Mouse (Mus musculus): Measurements from ENCODE around the gene Sult1a1.

Sult1a1 gene

GRCm38 (mm10) chr7:126676207-126676606 is at the start of gene Sult1a1:
Gene Sult1a1 (minus strand): TSS chr7:126676432.
- no peak for DNase-seq (ENCODE audit: low read depth, low spot score)

DNA sequence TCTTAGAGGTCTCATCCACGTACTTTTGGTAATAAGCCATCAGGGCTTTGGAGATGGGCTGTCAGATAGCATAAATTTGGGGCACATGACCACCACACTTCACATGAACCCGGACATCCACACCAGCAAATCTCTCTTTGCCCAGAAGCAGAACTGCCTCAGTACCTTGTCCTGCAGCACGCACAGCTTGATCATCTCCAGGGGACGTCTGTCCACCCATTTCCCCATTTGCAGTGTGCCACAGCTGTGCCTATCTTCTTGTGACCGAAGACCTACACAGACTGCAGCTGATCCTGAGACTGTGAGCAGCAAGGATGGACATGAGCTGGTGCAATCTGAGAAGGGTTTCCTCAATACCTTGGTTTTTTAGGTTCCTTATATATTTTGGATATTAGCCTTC is 49.4 kb upstream of the Sult1a1 start:
- no peak for DNase-seq (ENCODE audit: low read depth, low spot score)

- DNase-seq (ENCODE audit: low read depth, low spot score) = no peak
Measured at GRCm38 (mm10) chr7:126725077-126725476, 48.8 kb upstream of the Sult1a1 start.

- DNase-seq (ENCODE audit: low read depth, low spot score) = no peak
Measured at GRCm38 (mm10) chr7:126721635-126722034, 45.4 kb upstream of the Sult1a1 start.

DNA sequence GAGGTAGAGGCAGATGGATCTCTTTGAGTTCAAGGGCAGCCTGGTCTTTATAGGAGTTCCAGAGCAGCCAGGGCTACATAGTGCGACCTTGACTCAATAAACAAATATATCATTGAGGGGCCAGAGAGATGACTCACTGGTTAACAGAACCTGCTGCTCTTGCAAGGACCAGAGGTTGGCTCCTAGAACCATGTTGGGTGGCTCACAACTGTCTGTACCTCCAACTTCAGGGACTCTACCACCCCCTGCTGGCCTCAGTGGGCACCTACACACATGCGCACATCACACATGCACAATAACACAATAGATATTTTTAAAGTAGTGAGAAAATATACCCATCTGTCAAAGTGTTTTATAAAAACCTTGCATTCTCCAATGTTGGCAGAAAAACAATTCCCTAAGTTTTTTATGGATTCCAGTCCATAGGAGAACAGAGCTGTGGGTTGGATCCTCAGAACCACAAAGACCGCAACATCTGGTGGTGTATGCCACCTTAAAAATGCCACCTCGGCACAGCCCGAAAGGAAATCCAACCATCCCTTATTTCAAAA is 42.6 kb upstream of the Sult1a1 start:
- DNase-seq (ENCODE audit: low read depth, low spot score) = no peak

- DNase-seq (ENCODE audit: low read depth, low spot score) = no peak
Measured at GRCm38 (mm10) chr7:126717566-126717965, 41.3 kb upstream of the Sult1a1 start.

GRCm38 (mm10) chr7:126715679-126716078 is 39.4 kb upstream of the Sult1a1 start:
- DNase-seq (ENCODE audit: low read depth, low spot score) = no peak

GRCm38 (mm10) chr7:126711910-126712309 is 35.7 kb upstream of the Sult1a1 start:
- DNase-seq (ENCODE audit: low read depth, low spot score) = no peak

DNA sequence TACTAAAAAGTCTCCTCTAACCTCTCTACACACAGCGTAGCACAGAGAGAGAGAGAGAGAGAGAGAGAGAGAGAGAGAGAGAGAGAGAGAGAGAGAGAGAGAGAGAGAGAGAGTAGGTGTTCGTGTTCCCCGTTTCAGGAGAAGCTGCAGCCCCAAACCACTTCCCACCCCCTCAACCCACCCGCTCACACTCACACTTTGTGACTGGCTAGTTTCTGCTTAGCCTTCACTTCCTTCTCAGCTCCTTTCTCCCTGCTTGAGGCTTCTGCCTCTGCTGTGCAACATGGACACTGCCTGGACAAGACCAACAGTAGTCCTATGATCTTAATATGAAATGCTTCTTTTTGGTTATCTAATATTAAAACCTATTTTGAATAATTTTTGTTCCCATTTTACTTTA is 34.0 kb upstream of the Sult1a1 start:
- no peak for DNase-seq (ENCODE audit: low read depth, low spot score)

GRCm38 (mm10) chr7:126708175-126708952 is 32.1 kb upstream of the Sult1a1 start:
- DNase-seq (ENCODE audit: low read depth, low spot score) = no peak

- no peak for DNase-seq (ENCODE audit: low read depth, low spot score)
Measured at GRCm38 (mm10) chr7:126707442-126708174, 31.4 kb upstream of the Sult1a1 start, which contains the start of gene Coro1a. Gene Coro1a (minus strand): TSS chr7:126707787.

- peak; percentile 55 for DNase-seq (ENCODE audit: low read depth, low spot score)
Measured at GRCm38 (mm10) chr7:126704121-126704980, 28.1 kb upstream of the Sult1a1 start.

DNA sequence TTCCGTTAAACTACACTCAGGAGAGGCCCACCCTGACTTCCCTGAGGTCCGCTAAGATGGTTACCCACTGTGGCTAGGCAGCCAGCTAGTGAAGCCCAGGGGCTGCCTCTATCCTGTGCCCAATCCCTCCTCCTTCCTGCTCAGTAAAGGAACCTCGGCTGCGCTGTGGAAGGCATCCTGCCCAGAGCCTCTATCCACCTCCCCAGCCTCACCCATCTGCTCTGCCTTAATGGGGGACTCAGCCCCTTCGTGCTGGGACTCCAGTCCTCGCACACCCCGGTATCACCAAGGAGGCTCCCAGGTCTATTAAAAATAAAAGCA is 27.5 kb upstream of the Sult1a1 start:
- DNase-seq (ENCODE audit: low read depth, low spot score) = no peak

DNA sequence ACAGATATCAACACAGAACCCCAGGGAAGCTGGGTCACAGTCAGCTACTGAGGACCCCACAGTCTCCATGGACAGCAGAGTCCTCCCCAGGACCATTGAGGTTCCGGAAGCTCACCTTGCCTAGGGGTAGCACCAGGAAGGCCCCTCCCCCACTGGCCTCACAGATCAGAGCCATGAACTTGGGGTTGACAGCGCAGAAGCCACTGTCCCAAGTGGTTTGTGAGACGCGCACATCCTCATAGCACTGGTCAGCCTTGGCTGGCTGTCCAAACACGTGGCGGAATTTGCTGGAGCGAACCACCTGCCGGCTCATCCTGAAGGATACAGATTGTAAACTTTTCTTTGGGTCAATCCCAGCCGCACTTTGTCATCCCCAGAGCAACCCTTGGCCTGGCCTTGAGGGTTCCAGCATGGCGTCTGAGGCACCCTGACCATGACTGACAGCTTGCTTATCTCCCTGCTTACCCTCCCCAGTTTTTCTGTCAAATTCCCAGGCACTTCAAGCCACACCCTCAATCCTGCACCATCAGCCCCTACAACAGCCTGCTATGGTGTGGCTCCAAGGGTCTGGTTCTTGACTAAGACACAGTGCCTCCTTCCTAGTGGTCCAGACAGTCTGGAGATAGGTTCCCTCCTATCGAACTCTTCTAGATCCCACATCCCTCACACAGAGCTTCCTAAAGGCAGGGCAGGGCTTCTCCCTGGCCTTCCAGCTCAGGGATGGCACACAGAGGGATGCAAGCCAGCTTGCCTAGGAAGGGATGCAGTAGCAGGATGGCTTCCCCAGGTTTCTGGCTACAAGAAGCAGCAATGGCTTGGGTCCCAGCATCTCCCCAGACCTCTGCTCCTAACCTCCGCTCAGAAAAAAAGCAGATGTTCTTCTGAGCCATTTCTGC is 26.9 kb upstream of the Sult1a1 start:
- DNase-seq (ENCODE audit: low read depth, low spot score) = no peak

GRCm38 (mm10) chr7:126702358-126702757 is 26.1 kb upstream of the Sult1a1 start:
- no peak for DNase-seq (ENCODE audit: low read depth, low spot score)

GRCm38 (mm10) chr7:126701559-126702357 is 25.5 kb upstream of the Sult1a1 start:
- DNase-seq (ENCODE audit: low read depth, low spot score) = no peak

DNA sequence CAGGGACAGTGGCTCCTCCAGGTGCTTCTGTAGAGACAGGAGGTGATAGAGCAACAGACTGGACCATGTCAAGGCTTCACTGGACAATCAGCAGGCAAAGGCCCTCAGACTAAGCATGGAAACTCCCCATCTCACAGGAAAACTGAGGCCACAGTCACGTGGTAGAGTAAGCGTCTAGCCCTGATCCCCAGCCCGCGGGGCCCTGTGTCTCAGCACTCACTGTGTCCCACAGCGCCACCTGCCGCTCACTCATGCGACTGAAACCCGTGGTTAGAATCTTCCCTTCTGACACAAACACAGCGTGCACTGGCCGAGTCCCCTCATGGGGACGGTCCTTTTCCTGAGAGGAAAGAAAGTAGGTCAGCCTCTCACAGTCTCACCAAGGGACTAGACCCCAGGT is 24.8 kb upstream of the Sult1a1 start:
- peak; percentile 76 for DNase-seq (ENCODE audit: low read depth, low spot score)

GRCm38 (mm10) chr7:126700063-126701015 is 24.1 kb upstream of the Sult1a1 start:
- no peak for DNase-seq (ENCODE audit: low read depth, low spot score)

GRCm38 (mm10) chr7:126697838-126698237 is 21.6 kb upstream of the Sult1a1 start:
- DNase-seq (ENCODE audit: low read depth, low spot score) = no peak

Measured in forelimb bud, embryonic 11.5 days (tissue).